Mouse (Mus musculus): ENCODE data around the gene Efcab2.

Efcab2 gene

DNA sequence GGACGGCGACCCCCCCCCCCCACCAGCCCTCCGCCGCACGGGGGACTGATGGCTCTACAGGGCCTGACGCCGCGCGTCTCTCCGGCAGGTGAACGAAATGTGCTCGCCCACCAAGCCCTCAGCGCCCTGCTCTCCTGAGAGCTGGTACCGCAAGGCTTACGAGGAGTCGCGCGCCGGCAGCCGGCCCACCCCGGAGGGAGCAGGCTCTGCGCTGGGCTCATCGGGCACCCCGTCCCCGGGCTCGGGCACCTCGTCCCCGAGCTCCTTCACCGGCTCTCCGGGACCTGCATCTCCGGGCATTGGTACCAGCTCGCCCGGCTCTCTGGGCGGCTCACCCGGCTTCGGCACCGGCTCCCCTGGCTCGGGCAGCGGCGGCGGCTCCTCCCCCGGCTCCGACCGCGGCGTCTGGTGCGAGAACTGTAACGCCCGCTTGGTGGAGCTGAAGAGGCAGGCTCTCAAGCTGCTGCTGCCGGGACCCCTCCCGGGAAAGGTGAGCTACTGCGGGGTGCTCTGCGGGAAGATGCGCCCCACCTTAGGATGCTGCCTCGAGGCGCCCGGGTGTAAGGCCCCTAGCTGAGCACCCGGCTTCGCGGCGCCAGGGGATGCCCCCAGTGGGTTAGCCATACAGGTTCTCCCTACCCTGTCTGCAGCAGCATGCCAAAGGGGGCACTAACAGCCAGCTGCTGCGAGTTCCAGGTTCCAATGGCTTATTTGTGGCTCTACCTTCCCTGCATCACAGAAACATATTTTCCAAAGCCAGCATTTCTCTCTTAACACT, 124.6 kb downstream of the Efcab2 start:
- no peak for DNase-seq (ENCODE audit: extremely low read depth, low read depth, low spot score)
